Mouse (Mus musculus) kidney, postnatal 36 days (tissue): Measurements from ENCODE around the gene Strn.

ENCODE experiments used
- DNase-seq, 2 experiments: peaks; one replicate each; pipeline ENCODE4 v3.0.0; 2021 to 2022; ENCODE audit warnings: mixed read lengths in 2 of 2

Gene Strn

GRCm38 (mm10) chr17:78614481-78614880 lies 122.5 kb downstream of the Strn start:
- DNase-seq: no peak

DNA sequence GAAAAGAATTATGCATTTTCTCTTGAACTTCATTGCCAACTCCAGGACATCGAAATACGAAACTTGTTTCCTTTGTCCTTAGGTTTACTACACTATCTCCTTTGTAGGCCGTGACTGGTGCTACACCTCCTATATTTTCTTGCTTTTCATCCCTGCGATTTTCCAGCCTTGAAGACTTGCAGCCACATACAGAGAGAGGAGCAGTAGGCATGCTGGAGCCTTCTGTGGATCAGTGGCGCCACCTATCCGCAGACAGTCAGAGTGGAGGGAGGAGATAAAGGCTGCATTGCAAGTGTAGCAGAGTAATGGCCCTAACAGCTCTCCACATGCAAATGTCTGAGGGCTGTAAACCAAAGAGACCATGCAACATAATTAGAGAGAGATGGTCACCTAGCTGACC lies 125.9 kb downstream of the Strn start:
- DNase-seq: peak; percentile 12 to 48

- DNase-seq: no peak
Measured at GRCm38 (mm10) chr17:78609191-78609855, 127.7 kb downstream of the Strn start.

DNA sequence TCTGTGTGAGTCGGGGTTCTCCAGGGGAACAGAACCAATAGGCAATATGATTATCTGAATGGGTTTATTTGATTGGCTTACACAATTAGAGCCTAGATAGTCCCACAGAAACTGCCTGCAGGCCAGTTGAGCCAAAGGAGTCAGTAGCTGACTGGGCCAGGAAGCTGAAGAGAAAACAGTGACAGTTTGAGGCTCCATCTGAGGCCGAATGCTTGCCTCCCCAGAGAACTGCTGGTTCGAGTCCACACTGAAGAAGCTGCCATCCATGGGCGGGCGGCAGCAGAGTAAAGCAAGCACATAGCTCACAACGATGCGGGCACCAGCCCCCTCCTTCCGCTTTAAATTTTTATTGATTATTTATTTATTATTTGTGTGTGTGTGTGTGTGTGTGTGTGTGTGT lies 128.3 kb downstream of the Strn start:
- no peak for DNase-seq

DNA sequence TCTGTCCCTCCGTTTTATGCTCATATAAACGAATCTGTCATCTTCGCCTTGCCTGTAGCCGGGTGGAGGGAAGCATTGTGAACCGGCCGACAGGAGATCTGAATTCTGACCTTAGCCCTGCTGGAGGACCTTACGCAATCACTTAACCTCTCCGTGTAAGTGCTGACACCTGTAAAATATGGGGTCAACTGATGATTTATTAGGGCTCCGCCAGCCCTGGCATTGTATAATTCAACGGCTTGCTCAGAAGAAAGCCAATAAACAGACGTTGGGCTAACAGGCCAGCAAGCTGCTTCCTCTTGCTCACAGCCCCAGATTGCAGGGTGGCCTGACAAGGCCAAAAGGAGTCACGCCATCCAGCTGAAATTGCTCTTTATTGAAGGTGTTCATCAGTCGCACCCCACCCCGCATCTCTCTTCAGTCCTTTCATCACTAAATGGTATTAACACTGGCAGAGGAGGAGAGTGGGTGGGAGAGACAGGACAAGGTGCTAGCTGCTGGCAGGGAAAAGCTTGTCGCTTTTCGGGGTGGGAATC lies 128.8 kb downstream of the Strn start:
- peak; percentile 26 to 48 for DNase-seq

GRCm38 (mm10) chr17:78604431-78604830 lies 132.6 kb downstream of the Strn start:
- DNase-seq: peak; percentile 49 to 86

DNA sequence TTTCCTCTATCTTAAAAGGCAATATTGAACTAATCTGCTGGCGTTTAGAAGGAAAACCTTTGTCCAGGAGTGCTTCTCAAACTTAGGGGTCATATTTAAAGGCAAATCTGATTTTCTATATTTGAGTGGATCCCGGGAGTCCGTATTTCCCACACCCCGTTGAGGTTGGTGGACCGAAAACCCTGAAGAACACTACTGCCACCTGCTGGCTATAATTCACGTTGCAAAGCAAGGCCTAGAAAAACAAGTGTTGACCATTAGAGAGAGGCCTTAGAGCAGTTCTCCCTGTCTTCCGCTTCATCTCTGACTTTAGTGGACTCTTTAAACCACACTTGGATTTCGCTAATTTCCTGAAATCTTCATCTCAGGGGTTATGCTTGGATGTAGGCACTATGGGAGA lies 133.1 kb downstream of the Strn start:
- DNase-seq: peak; percentile 67 to 86

- DNase-seq: no peak
Measured at GRCm38 (mm10) chr17:78602316-78602715, 134.7 kb downstream of the Strn start.

DNA sequence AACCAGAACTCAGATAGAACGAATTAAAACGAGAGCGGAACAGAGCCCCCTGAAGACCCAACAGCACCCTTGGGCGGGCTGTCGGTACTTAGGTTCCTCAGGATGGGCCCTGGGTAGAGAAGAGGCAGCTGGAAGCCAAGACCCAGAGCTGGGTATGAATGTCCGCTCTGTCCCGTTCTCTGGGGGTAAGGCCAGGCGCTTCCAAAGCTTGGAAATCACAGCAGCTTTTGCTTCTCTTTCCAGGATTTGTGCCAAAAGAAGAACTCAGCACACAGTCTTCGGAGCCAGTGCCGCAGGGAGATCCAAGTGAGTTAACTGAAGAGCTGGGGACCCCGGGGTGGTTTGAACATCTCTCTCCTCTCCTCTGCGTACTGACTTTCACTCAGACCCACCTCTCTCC lies 135.4 kb downstream of the Strn start:
- DNase-seq: no peak

GRCm38 (mm10) chr17:78601042-78601441 lies 136.0 kb downstream of the Strn start:
- DNase-seq: no peak
